Mouse (Mus musculus): Measurements from ENCODE around the gene Retreg3.
A peak's percentile ranks its signal among the peaks of the same experiment; 100 is the strongest.

Gene Retreg3

DNA sequence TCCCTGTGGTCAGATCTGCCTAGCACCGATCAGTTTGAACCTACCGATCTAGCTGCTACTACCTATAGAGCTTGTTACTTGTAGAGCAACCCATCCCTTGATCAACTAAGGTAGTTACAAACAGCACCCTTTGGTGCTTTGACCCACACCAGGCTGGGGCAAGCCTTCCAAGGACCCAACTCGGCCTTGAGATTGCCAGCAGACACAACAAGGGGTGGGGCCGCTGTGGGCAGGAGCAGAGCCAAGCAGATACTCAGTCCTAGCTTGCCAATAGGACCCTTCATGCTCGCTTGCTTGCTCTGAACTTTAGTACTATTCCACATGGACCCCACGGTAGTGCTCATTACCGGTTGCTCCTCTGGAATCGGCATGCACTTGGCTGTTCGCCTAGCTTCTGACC, 41.6 kb downstream of the Retreg3 start, which contains the start of gene Hsd17b1:
Gene Hsd17b1 (plus strand): TSS at position 291 of the 400 bp plus-strand sequence.
- DNase-seq (ENCODE audit: low spot score), result peak; percentile 83

DNA sequence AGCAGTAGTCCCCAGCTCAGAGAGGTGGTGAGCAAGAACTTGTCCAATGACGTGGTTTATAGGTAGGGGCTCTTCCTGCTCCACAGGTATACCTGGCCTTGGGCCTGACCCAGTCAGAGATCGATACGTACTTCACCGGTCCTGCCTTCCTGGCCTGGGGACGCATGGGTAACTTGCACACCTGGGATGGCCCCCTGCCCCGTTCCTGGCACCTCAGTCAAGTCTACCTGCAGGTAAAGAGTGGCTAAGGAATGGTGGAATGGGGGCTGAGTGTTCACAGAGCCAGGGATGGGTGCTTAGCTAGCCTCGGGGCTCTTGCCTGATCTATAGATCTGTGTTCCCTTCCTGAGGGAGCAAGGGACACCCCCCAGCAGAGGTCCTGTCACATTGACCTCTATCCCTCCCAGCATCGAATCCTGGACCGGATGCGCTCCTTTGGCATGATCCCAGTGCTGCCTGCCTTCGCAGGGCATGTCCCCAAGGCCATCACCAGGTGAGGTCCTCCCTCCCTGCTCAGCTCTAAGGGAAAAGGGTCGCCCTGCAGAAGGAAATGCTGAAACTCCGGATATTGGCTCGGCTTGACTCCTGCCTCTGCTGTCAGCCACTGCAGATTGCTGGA, 47.8 kb downstream of the Retreg3 start:
- DNase-seq (ENCODE audit: low spot score), result no peak

- DNase-seq (ENCODE audit: low spot score), result no peak
Observed at GRCm38 (mm10) chr11:101070987-101071386, 48.7 kb downstream of the Retreg3 start.

GRCm38 (mm10) chr11:101070189-101070527, 49.5 kb downstream of the Retreg3 start:
- DNase-seq (ENCODE audit: low spot score), result no peak

- DNase-seq (ENCODE audit: low spot score), result peak; percentile 95
Observed at GRCm38 (mm10) chr11:101069391-101070188, 50.1 kb downstream of the Retreg3 start, which contains the start of gene Naglu. TSS of gene Naglu (plus strand) at chr11:101070012.

GRCm38 (mm10) chr11:101066549-101067412, 52.9 kb downstream of the Retreg3 start:
- DNase-seq (ENCODE audit: low spot score), result peak; percentile 69

DNA sequence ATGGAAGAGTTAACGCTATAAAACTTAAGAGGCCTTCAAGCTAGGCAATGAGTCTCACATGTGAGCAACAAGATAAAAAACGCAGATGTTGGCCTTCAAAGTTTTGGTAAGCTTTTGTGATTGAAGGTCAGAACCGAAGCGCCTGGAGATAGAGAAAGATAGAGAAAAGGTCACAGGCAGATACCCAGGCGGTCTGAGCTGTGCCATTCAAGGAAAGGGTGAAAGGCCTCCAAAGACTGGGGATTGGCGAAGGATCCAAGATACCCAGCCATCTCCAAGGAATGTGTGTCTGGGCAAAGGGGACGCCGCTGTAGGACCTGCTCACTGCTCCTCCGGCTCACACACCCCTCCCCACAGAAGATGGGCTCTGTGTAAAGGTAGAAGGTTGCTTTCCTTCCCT, 54.7 kb downstream of the Retreg3 start:
- peak; percentile 77 for DNase-seq (ENCODE audit: low spot score)

DNA sequence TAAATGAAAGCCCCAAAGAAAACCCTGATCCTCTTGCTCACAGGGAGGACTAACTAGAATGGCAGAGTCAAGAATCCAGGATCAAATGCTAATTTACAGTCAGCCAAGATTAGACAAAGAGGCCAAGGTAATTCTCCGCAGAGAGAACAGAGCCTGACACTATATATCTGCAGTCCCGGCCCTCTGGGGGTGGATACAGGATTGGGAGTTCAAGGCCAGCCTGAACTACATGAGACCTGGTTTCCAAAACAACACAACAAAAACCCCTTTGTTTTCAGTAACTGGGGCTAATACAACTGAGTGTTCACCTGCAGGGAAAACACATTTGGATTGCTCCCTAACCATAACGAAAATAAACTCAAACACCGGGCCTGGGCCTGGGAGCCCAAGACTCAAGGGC, 55.2 kb downstream of the Retreg3 start:
- no peak for DNase-seq (ENCODE audit: low spot score)

DNA sequence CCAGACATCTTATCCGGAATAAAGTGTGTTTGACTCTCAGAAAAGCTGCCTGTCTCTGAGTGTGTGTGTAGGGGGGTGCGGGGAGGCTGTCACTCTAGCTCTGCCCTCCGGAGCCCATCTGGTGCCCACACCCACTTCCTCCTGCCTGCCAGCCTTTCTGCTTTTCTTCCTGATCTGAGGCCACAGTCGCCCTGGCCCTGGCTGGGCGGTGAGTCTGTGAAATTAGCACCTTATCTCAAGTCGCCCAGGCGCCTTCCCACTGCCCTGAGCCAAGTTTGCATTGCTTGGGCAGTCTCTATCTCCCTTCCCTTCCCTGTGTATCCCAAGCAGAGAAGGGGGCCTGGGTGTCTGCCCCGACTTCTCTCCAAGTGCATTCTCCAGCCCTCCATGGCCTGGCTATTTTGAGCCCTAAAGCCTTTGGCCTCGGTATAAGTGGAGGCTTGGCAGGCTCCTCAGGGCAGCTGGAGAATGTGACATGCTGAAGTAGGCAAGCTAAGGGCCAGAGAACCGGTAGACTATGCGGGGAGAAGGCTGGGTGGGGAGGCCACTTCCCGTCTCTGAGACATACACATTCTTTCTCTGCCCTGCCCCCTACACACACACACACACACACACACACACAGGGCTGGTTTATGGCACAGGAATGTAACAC, 55.9 kb downstream of the Retreg3 start:
- DNase-seq (ENCODE audit: low spot score), result peak; percentile 90

- DNase-seq (ENCODE audit: low spot score), result no peak
Observed at GRCm38 (mm10) chr11:101062971-101063675, 56.6 kb downstream of the Retreg3 start.

GRCm38 (mm10) chr11:101062165-101062884, 57.4 kb downstream of the Retreg3 start:
- no peak for DNase-seq (ENCODE audit: low spot score)

DNA sequence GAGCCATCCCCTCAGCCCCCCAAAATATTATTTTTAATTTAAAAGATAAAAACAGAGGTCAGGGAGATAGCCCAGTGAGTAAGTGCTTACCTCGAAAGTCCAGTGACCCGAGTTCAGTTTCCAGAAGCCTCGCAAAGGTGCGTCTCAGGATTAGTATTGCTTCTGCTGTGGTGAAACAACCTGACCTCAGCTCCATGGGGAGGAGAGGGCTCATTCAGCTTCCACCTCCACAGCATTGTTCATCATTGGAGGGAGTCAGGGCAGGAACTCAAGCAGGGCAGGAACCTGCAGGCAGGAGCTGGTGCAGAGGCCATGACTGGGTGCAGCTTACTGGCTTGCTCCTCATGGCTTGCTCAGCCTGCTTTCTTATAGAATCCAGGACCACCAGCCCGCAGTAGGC, 58.6 kb downstream of the Retreg3 start:
- DNase-seq (ENCODE audit: low spot score), result no peak

DNA sequence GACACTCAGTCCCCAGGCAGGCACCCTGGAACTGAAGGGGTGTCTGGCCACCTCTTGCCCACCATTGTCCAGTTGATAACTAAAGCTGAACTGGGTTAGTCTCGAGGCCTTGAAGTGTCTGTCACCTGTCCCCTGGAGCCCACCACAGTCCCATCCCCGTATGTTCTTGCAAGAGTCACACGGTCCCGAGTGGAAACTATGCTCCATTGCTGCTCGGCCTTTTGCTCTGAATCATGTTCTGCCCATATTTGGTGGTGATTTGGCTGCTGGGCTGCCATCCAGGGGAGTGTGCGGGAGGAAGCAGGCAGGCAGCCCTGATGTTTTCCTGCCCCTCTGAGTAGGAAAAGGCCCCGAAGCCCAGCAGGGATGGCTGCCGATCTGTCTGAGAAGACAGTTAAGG, 59.6 kb downstream of the Retreg3 start:
- peak; percentile 77 for DNase-seq (ENCODE audit: low spot score)

- no peak for DNase-seq (ENCODE audit: low spot score)
Observed at GRCm38 (mm10) chr11:101059473-101059872, 60.2 kb downstream of the Retreg3 start.

GRCm38 (mm10) chr11:101058726-101059125, 61.0 kb downstream of the Retreg3 start:
- no peak for DNase-seq (ENCODE audit: low spot score)

GRCm38 (mm10) chr11:101057860-101058259, 61.8 kb downstream of the Retreg3 start:
- peak; percentile 74 for DNase-seq (ENCODE audit: low spot score)

- peak; percentile 83 for DNase-seq (ENCODE audit: low spot score)
Observed at GRCm38 (mm10) chr11:101056885-101057284, 62.8 kb downstream of the Retreg3 start.

- DNase-seq (ENCODE audit: low spot score), result no peak
Observed at GRCm38 (mm10) chr11:101055418-101055817, 64.3 kb downstream of the Retreg3 start.

- DNase-seq (ENCODE audit: low spot score), result no peak
Observed at GRCm38 (mm10) chr11:101053974-101054373, 65.7 kb downstream of the Retreg3 start.

- no peak for DNase-seq (ENCODE audit: low spot score)
Observed at GRCm38 (mm10) chr11:101052751-101053473, 66.8 kb downstream of the Retreg3 start.
